ENCODE assay signal across 5 mouse cellular contexts in the genomic region with DNA sequence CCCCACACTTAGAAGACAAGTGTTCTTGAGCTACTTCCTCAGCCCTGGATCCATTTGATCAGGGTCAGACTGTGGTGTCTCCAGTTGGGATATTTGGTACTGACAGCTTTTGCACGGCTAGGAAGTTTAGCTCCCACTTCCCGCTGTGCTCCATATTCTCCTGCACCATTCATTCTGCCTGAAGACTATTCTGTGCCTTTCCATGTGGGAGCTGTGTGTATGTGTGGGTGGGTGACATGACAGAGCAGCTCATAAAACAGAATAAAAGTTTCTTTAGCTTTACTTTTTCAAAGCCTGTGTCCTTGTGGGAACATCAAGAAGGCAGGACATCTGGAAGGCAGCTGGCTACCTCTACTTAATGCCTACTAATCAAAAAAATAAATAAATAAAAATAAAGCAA.
"Had no signal": no experiment of that assay in that cellular context is flagged by ENCODE, and none has a peak within 500 bp of the region (broad histone marks: within the 10 kb centered on the region; RNA-seq: fewer than 3 reads in every experiment).

No protein-coding gene starts in this region.

- DNase-seq: kidney, adult 2 months; kidney, postnatal 14 days; lung, adult 18-20 months; retina, postnatal 1 day; thymus, postnatal 4 days had no signal
